Mouse (Mus musculus): ENCODE data around the gene Brk1.
A peak's percentile ranks its signal among the peaks of the same experiment; 100 is the strongest.

Gene Brk1

DNA sequence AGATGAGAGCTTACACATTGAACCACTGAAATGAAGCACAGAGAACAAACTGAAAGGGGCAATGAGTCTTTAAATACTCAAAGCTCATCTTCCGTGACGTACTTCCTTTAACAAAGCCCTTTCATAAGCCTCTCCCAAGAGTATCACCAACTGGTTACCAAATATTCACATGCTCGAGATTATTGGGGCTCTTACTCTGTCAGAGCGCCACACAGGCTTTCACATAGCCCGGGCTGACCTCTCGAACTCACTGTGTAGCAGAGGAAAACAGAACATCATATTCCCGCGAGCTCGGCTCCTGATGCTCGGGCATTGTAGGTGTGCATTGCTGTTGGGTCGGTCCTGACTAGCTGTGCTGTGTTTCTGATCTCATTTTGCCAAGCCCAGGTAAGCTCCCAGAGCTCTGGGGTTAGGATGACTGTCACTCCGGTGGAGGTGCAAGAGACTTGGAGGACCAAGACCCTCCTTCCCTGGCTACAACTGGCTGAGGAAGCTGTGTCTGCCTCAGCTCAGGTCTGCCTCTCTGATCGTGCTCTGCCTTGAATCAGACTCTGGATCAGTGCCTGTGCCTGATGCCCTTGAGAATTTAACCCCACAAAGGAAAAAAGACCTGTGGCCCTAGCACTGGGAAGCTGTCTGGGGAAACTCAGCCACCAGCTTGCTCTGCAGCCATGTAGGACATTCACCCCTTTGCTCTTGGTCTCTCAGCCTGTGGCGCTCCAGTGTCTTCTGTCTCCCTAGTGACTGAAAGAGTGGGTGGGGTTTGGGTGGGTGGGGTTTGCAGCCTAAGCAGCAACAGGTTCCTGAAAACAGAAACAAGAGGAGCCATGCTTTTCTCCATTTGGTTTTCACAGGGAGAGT, 56.1 kb downstream of the Brk1 start:
- peak; percentile 66 for DNase-seq

GRCm38 (mm10) chr6:113661353-113662241, 57.0 kb downstream of the Brk1 start:
- peak; percentile 93 for DNase-seq

DNA sequence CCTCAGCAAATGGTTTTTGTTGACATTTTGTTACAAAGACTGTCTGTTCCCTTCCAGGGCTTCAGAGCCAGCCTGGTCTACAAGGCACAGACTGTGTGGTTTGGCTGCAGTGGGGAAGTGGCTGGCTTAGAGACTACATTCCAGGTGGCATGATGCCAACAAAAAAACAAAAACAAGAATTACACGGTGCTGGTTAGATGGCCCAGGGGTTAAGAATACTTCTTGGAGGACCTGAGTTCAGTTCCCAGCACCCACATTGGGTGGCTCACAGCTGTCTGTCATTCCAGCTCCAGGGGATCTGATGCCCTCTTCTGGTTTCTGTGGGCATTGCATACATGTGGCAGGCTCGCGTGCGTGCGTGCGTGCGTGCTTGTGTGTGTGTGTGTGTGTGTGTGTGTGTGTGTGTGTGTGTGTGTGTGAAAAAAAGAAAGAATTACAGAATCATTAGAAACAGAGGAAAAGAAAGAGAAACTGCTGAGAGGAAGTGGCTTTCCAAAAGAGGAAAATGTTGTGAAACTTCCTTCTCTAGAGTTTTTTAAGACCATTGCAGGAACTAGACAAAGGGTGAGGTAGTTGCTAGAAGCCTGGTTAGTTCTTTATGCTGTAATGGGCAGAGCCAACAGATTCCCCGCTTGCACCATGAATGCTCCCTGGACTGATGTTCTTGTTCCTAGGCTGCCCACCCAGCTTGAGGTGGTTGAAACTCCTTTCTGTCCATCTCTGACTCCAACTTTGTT, 58.6 kb downstream of the Brk1 start:
- no peak for DNase-seq

- DNase-seq, result no peak
These were observed 59.7 kb downstream of the Brk1 start for GRCm38 (mm10) chr6:113664305-113664704.

All from retina, postnatal 1 day (tissue).